Mouse (Mus musculus): Measurements from ENCODE around the gene Rbbp7. TPM values are rescaled to one million over a fixed set of nuclear protein-coding genes. Genes with fewer than 3 reads are reported as not detected.
A peak's percentile ranks its signal among the peaks of the same experiment; 100 is the strongest.
"Not testable (repeated sequence)": the region's sequence is repeated elsewhere in the genome, so short reads cannot be mapped to it uniquely, and the experiment has no call there.

Gene Rbbp7
- total RNA-seq, 2 experiments from 2014 or later, result 135 to 145 TPM

DNA sequence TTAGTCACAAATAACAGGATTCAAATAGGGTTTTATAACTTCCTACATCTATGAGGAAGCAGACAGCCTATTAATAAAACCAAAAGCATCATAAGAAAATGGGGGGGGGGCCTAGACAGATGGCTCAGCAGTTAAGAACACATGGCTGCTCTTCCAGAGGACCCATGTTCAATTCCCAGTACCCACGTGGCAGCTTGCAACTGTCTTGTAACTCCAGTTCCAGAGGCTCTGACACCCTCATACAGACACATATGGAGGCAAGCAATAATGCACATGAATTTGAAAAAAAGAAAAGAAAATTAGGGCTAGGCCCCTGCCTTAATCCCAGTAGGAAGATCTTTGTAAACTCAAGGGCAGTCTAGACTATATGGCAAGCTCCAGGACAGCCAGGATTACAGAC is 28.2 kb downstream of the Rbbp7 start:
- intact Hi-C loops (cut with DNase I), result no loop called here
- DNase-seq (ENCODE audit: low spot score in 2 of 2), result no peak

DNA sequence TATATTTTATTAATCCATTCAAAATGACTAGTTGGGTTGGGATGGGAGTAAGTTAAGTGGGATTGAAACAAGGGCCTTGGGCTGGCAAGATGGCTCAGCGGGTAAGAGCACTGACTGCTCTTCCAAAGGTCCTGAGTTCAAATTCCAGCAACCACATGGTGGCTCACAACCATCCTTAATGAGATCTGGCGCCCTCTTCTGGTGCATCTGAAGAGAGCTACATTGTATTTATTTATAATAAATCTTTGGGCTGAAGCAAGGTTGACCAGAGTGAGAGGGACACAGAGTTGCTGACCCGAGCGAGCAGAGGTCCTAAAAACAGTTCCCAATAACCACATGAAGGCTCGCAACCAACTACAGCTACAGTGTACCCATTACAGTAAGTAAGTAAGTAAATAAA is 31.2 kb downstream of the Rbbp7 start:
- DNase-seq (ENCODE audit: low spot score in 2 of 2); intact Hi-C loops (cut with DNase I): not testable (repeated sequence)

DNA sequence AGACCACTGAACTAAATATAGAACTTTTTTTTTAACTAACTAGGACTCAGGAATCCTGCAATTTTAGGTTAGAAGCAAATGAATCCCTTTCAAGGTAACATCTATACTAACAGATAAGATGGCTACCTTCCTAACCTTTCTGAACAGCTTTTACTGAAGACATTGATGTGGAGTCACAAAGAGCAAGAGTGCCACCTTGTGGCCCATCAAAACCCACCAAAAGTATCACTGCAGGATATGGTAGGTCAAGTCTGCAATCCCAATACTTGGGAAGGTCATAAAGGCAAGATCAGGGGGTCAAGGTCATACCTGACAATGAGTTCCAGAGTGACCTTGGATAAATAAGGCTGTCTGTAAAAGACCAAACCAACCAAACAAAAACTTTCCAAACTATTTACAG is 40.2 kb downstream of the Rbbp7 start:
- intact Hi-C loops (cut with DNase I), result no loop called here
- DNase-seq (ENCODE audit: low spot score in 2 of 2), result peak in 1 of 2 experiments; percentile 19

DNA sequence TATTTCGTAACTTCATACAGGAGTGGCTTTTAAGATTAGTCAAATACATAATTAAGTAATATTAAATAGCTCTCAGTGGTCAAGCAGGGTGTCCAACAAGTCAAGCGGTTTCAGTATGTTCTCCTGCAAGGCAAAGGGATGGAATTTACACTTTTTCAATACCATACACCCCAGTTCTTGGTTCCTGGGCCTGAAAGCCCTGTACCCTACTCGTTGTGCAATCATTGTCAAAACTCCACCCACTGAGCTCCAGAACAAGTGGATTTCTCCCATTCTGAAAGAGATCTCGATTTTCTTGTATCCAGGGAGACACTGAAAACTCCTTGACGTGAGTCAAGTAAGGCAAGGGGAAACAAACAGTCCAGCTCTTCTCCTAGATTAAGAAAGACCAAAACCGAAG is 67.8 kb downstream of the Rbbp7 start:
- intact Hi-C loops (cut with DNase I), result no loop called here
- no peak for DNase-seq (ENCODE audit: low spot score in 2 of 2)

Other genes starting within 250 kb of the Rbbp7 start
- 100 to 1,000 TPM; 147 to 148 TPM for gene Reps2, start 116.8 kb upstream of the Rbbp7 start, total RNA-seq (2021)
- 10 to 100 TPM; 18.2 to 21.0 TPM for gene Txlng, start 69.1 kb downstream of the Rbbp7 start, total RNA-seq (2021)
- gene Syap1, start 128.0 kb downstream of the Rbbp7 start, total RNA-seq (2021), result 10 to 100 TPM; 28.1 to 28.7 TPM
- 10 to 100 TPM; 47.1 to 57.5 TPM for gene Ctps2, start 140.8 kb downstream of the Rbbp7 start, total RNA-seq (2021)
- not detected for gene S100g, start 204.2 kb downstream of the Rbbp7 start, total RNA-seq (2021)